ENCODE assay signal across 31 mouse cellular contexts in the genomic region with DNA sequence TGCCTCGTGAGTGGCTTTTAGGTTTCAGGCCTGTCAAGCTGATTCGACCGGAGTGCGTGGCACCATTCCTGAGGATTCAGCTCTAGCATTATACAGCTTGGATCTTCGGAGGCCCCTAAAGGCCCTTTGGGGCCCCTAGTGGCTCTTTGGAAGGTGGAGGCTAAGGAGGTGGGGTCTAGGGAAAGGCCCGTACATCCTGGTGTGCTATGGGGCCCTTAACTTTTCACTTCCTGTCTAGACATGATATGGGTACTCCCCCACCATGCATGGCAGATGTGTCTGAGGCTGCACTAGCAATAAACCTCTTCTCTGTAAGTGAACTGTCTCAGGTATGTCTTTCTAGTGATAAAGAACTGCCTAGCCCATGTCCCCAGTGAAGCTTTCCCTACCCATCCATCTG. TPM values are rescaled to one million over a fixed set of nuclear protein-coding genes. Genes with fewer than 3 reads are reported as not detected.
DNase-seq lines count a peak whose midpoint lies in the region; ATAC-seq and TF ChIP-seq lines count a peak whose summit lies in the region.
"Had no signal": no experiment of that assay in that cellular context is flagged by ENCODE, and none has a peak within 500 bp of the region (broad histone marks: within the 10 kb centered on the region; RNA-seq: fewer than 3 reads in every experiment).

No protein-coding gene starts in this region.

- H3K27me3 ChIP-seq in MEL (ENCODE audit: control insufficient read depth in 1 of 2, insufficient read depth in 2 of 2, low read length in 2 of 2) = no peaks in the 10 kb centered on the region
- H3K27me3 ChIP-seq in intestine, postnatal 0 days (replicated peaks; ENCODE audit: control insufficient read depth, insufficient read depth, low read length) = no peaks in the 10 kb centered on the region
- no peaks in the 10 kb centered on the region for H3K27me3 ChIP-seq in intestine, embryonic 15.5 days (replicated peaks)
- H3K27me3 ChIP-seq: forebrain, embryonic 13.5 days; hindbrain, embryonic 12.5 days; limb, embryonic 15.5 days; midbrain, embryonic 15.5 days; neural tube, embryonic 12.5 days; stomach, embryonic 15.5 days had no signal

- peak; percentile 56 to 57 for DNase-seq in spleen, postnatal 36 days (ENCODE audit: low spot score in 2 of 2)
- no peak for DNase-seq in spleen, postnatal 4 days (ENCODE audit: low spot score in 2 of 2)
- DNase-seq in B cell, adult 2 months = peak; percentile 38 to 41
- DNase-seq in MEL (ENCODE audit: low read depth, low spot score) = peak; percentile 50
- peak; percentile 42 for DNase-seq in naive thymus-derived CD4-positive, alpha-beta T cell, adult 2 months (ENCODE audit: low read depth)
- no peak for DNase-seq in kidney, adult 8-10 months
- DNase-seq: adrenal gland, adult 2 months; cerebellum, adult 8-10 months; cerebellum, postnatal 36 days; gastrocnemius, postnatal 10 days; heart, adult 11 months; heart, postnatal 36 days; kidney, adult 18-20 months; kidney, postnatal 36 days; liver, embryonic 13.5 days; lung, adult 18-20 months; right cerebral cortex, postnatal 4 days had no signal

- no peaks in the 10 kb centered on the region for H3K9me3 ChIP-seq in MEL (replicated peaks; ENCODE audit: insufficient read depth, low read length)
- no peaks in the 10 kb centered on the region for H3K9me3 ChIP-seq in intestine, postnatal 0 days (ENCODE audit: control insufficient read depth)
- no peaks in the 10 kb centered on the region for H3K9me3 ChIP-seq in intestine, embryonic 15.5 days
- H3K9me3 ChIP-seq: forebrain, embryonic 13.5 days; hindbrain, embryonic 12.5 days; limb, embryonic 10.5 days; limb, embryonic 15.5 days; liver, embryonic 13.5 days; midbrain, embryonic 15.5 days; neural tube, embryonic 12.5 days; stomach, embryonic 15.5 days had no signal

- peaks cover 0 to 35% of the 10 kb centered on the region in 2 experiments; a peak in 2 of 4 replicates for H3K36me3 ChIP-seq in MEL (ENCODE audit: control insufficient read depth in 1 of 2, insufficient read depth in 2 of 2, low read length in 2 of 2)
- H3K36me3 ChIP-seq in intestine, postnatal 0 days (ENCODE audit: control insufficient read depth, insufficient read depth) = no peaks in the 10 kb centered on the region
- H3K36me3 ChIP-seq in intestine, embryonic 15.5 days = no peaks in the 10 kb centered on the region
- H3K36me3 ChIP-seq: hindbrain, embryonic 12.5 days; limb, embryonic 10.5 days; limb, embryonic 15.5 days; liver, embryonic 13.5 days; midbrain, embryonic 15.5 days; neural tube, embryonic 12.5 days; stomach, embryonic 15.5 days had no signal

- no peak overlapping the region for H3K4me2 ChIP-seq in intestine, postnatal 0 days (replicated peaks; ENCODE audit: low read depth)
- H3K4me2 ChIP-seq in intestine, embryonic 15.5 days (replicated peaks) = no peak overlapping the region
- H3K4me2 ChIP-seq: forebrain, embryonic 13.5 days; heart, embryonic 11.5 days; hindbrain, embryonic 12.5 days; limb, embryonic 15.5 days; liver, embryonic 13.5 days; midbrain, embryonic 15.5 days; neural tube, embryonic 12.5 days; stomach, embryonic 15.5 days had no signal

- no peak for TF ChIP-seq RAD21 in MEL (IDR thresholded peaks at IDR 0.05; ENCODE audit: low read depth, low read length)

- H3K4me1 ChIP-seq in MEL (ENCODE audit: control insufficient read depth in 1 of 2, insufficient read depth in 2 of 2, low read length in 2 of 2) = peaks cover 25 to 44% of the 10 kb centered on the region in 2 experiments
- H3K4me1 ChIP-seq in intestine, postnatal 0 days (replicated peaks; ENCODE audit: control insufficient read depth, insufficient read depth, low read length) = peaks cover 4% of the 10 kb centered on the region; the same call in 1 of the 2 replicates
- peaks cover 19% of the 10 kb centered on the region for H3K4me1 ChIP-seq in intestine, embryonic 15.5 days (replicated peaks)

- TF ChIP-seq EP300 in MEL (IDR thresholded peaks at IDR 0.05; ENCODE audit: low read depth in 1 of 2, low read length in 2 of 2) = no peak

- no peak for TF ChIP-seq CTCF in MEL (IDR thresholded peaks at IDR 0.05 in 2 of 3, conservative IDR thresholded peaks at IDR 0.05 in 1 of 3; ENCODE audit: control insufficient read depth in 1 of 3, insufficient read depth in 1 of 3, low read depth in 2 of 3, low read length in 3 of 3, poor library complexity in 1 of 3, severe bottlenecking in 1 of 3)
- TF ChIP-seq CTCF in intestine, postnatal 0 days (IDR thresholded peaks at IDR 0.05; ENCODE audit: low read depth) = no peak

- no peak for ATAC-seq in intestine, postnatal 0 days
- no peak for ATAC-seq in intestine, embryonic 15.5 days
- ATAC-seq: forebrain, embryonic 13.5 days; hindbrain, postnatal 0 days; lung, postnatal 0 days; midbrain, embryonic 15.5 days had no signal

- H3K4me3 ChIP-seq in MEL (ENCODE audit: control insufficient read depth in 1 of 2, insufficient read depth in 1 of 2, low read depth in 2 of 2, low read length in 2 of 2) = no peak overlapping the region
- H3K4me3 ChIP-seq in intestine, postnatal 0 days (ENCODE audit: low read depth, low read length) = no peak overlapping the region
- no peak overlapping the region for H3K4me3 ChIP-seq in intestine, embryonic 15.5 days (replicated peaks)
- H3K4me3 ChIP-seq: forebrain, embryonic 13.5 days; hindbrain, embryonic 12.5 days; layer of hippocampus, adult 2 months; limb, embryonic 10.5 days; limb, embryonic 15.5 days; liver, embryonic 13.5 days; midbrain, embryonic 15.5 days; neural tube, embryonic 12.5 days; stomach, embryonic 15.5 days had no signal

- no peak for TF ChIP-seq POLR2A in MEL (IDR thresholded peaks at IDR 0.05; ENCODE audit: control insufficient read depth in 1 of 2, insufficient read depth in 1 of 2, low read depth in 1 of 2, low read length in 2 of 2, poor library complexity in 1 of 2)

- H3K79me2 ChIP-seq in MEL (ENCODE audit: control insufficient read depth, insufficient read depth, low read length, poor library complexity) = no peaks in the 10 kb centered on the region

- peak overlapping the region; percentile 85 for H3K27ac ChIP-seq in MEL (ENCODE audit: control insufficient read depth, low read depth, low read length)
- no peak overlapping the region for H3K27ac ChIP-seq in intestine, postnatal 0 days (ENCODE audit: low read depth, low read length)
- H3K27ac ChIP-seq in intestine, embryonic 15.5 days = no peak overlapping the region
- H3K27ac ChIP-seq: forebrain, embryonic 13.5 days; hindbrain, embryonic 12.5 days; hindbrain, postnatal 0 days; layer of hippocampus, adult 2 months; limb, embryonic 10.5 days; limb, embryonic 15.5 days; liver, embryonic 13.5 days; macrophage; midbrain, embryonic 15.5 days; neural tube, embryonic 12.5 days; stomach, embryonic 15.5 days had no signal

- 82% methylated on average over 6 of the region's 6 CpGs for WGBS in intestine, postnatal 0 days
- whole genome bisulfite sequencing in intestine, embryonic 15.5 days = 87% methylated on average over 6 of the region's 6 CpGs

- peak overlapping the region; percentile 30; the same call in 1 of the 2 replicates for H3K9ac ChIP-seq in MEL (ENCODE audit: control insufficient read depth, low read depth, low read length, poor library complexity, severe bottlenecking)
- no peak overlapping the region for H3K9ac ChIP-seq in intestine, postnatal 0 days (ENCODE audit: low read depth, low read length)
- H3K9ac ChIP-seq in intestine, embryonic 15.5 days = no peak overlapping the region
- H3K9ac ChIP-seq: forebrain, embryonic 13.5 days; hindbrain, embryonic 12.5 days; limb, embryonic 15.5 days; liver, embryonic 13.5 days; midbrain, embryonic 15.5 days; neural tube, embryonic 12.5 days; stomach, embryonic 15.5 days had no signal

TF ChIP-seq in MEL, 35 proteins besides CTCF, POLR2A, EP300 and RAD21:
- no peak for TF ChIP-seq MYC (IDR thresholded peaks at IDR 0.05; ENCODE audit: low read depth, low read length)
- no peak for TF ChIP-seq TAL1 (IDR thresholded peaks at IDR 0.05; ENCODE audit: low read length)
- no peak for TF ChIP-seq JUND (IDR thresholded peaks at IDR 0.05; ENCODE audit: low read depth, low read length)
- TF ChIP-seq GATA1 (IDR thresholded peaks at IDR 0.05; ENCODE audit: low read depth, low read length) = peak; percentile 38; the same call in 1 of the 2 replicates
- no peak for TF ChIP-seq GABPA (IDR thresholded peaks at IDR 0.05; ENCODE audit: low read depth, low read length)
- TF ChIP-seq ETS1 (IDR thresholded peaks at IDR 0.05; ENCODE audit: low read depth, low read length) = no peak
- no peak for TF ChIP-seq MYB (IDR thresholded peaks at IDR 0.05; ENCODE audit: low read depth, low read length)
- no peak for TF ChIP-seq USF2 (IDR thresholded peaks at IDR 0.05; ENCODE audit: borderline replicate concordance in 1 of 2, insufficient read depth in 1 of 2, low read depth in 1 of 2, low read length in 2 of 2)

RNA-seq across cellular contexts. Expression of gene Zfp706, which starts 44.6 kb away (rescaled TPM):
- total RNA-seq in MEL (2012; rRNA removed) = 64.0 and 66.3 TPM in 2 replicates
- polyA plus RNA-seq in MEL (2012; ENCODE audit: insufficient read depth in 1 of 2, insufficient read length in 2 of 2, low read depth in 1 of 2, low replicate concordance in 2 of 2, missing spikeins in 1 of 2) = 100 to 1,000 TPM in 1 of 2 experiments, 10 to 100 TPM in 1; 33.1 to 261 TPM
- 609 and 618 TPM in 2 replicates for polyA plus RNA-seq in intestine, postnatal 0 days (2015; fragmentation: Nextera tagmentation; extraction: Ambion mirVana)
- 544 and 685 TPM in 2 replicates for polyA plus RNA-seq in intestine, embryonic 15.5 days (2015; fragmentation: Nextera tagmentation; extraction: Ambion mirVana)

Comparison
In these comparisons a context has a peak if more than half of its experiments do, and no peak if none do; other contexts are left out.
1. DNase-seq: peak in spleen, postnatal 36 days (2 of 2), B cell, adult 2 months (2 of 2), MEL (single experiment) and naive thymus-derived CD4-positive, alpha-beta T cell, adult 2 months (single experiment); none in spleen, postnatal 4 days (0 of 2) and kidney, adult 8-10 months (0 of 2).